Mouse (Mus musculus) erythroblast, embryonic 14.5 days (primary cell): ENCODE data around the gene Slc31a2.

Experiments used
- GATA1 ChIP-seq: IDR thresholded peaks from 2 replicates; pipeline ENCODE4 v1.6.1; 2012; ENCODE audit warnings: low read length, inconsistent platforms, mixed read lengths
- TAL1 ChIP-seq: IDR thresholded peaks from 3 replicates; pipeline ENCODE4 v1.6.1; 2012; ENCODE audit warnings: low read length, inconsistent platforms, mixed read lengths

GRCm38 (mm10) chr4:62263133-62263844 lies 927 bp downstream of the Slc31a2 start:
- TF ChIP-seq GATA1 = no peak
- no peak for TF ChIP-seq TAL1
